Mouse (Mus musculus): ENCODE measurements around the gene Uqcc1.

DNA sequence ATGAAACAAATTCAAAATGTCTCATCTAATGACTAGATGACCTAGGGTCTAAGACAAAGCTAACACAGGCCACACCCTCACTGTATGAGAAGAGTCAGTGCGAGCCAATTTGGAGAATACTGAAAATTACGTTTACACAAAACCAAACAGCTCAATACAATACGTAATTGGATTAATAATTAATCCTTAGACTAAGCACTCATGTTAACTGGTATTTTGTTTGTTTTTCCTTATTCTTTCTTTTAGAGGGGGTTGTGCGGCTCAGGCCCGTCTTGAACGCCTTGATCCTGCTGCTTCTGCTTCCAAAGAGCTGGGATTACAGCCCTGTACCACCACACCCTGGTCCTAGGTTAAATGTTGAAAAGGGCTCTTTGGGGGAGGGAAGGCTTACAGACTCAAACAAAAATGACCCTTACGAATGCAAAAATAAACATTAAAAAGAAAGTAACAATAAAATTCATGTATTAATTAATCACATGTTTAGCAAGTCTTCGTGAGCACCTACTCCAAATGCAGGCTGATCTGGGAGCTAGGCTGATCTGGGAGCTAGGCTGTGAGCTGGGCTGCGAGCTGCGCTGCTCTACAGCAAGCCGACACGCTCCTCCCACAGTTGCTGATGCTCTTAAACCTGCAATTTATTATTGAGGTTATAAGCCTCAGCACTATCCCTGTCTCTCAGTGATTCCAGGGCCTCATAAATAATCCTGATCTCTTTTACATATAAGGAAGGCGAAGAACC lies 35.6 kb downstream of the Uqcc1 start:
- TF ChIP-seq CTCF (IDR thresholded peaks at IDR 0.05; ENCODE audit: low read depth, low read length) (no peak), GATA1 (IDR thresholded peaks at IDR 0.05; ENCODE audit: borderline replicate concordance, low read length) (no peak), TAL1 (conservative IDR thresholded peaks at IDR 0.05; ENCODE audit: low read depth, low read length) (no peak), POLR2AphosphoS5 (IDR thresholded peaks at IDR 0.05; ENCODE audit: insufficient replicate concordance, low read depth, low read length) (no peak)

All from G1E (cell line).